Mouse (Mus musculus) urinary bladder, postnatal 25 days (tissue): ENCODE results near the gene Tmem274.
"Not testable (repeated sequence)": the region's sequence is repeated elsewhere in the genome, so short reads cannot be mapped to it uniquely, and the experiment has no call there.

ENCODE experiments used
- DNase-seq: peaks from one replicate; pipeline ENCODE4 v3.0.0; 2022; ENCODE audit warnings: low spot score

Tmem274 gene

DNA sequence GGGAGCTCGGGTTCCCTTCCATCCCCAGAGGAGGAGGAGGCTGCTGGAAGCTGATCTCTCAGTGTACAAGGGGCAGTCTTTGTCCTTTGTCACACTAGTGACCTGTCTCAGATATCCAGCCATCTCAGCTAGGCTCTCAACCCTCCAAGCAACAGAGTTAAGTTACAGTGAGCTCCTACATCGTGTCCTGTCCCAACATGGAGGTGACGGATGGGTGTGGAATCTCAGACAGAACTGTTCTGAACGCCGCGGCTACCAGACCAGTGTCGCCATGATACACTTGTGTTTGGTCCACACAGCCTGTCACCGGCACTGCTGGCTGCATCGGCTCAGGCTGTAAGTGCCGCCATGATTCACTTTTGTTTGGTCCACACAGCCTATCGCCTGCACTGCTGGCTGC lies at the start of gene Tmem274:
Gene Tmem274, plus strand, starts transcription at position 301 of the 400 bp plus-strand sequence.
- no peak for DNase-seq

DNA sequence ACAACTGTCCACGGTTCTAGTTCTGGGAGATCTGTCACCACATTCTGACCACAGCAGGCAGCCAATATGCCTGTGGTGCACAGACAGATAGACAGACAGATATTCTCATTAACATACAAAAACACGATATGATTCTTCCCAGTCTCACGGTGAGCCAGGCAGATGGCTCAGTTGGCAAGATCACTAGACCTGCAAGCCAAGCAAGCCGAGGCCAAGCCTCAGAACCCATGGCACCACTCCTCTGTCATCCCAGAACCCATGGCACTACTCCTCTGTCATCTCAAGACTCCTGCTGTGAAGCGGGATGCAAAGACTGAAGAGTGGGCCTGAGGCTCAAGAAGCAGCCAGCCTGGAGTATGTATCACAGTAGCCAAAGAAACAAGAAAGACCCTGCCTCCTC lies 47.6 kb upstream of the Tmem274 start:
- no peak for DNase-seq

DNA sequence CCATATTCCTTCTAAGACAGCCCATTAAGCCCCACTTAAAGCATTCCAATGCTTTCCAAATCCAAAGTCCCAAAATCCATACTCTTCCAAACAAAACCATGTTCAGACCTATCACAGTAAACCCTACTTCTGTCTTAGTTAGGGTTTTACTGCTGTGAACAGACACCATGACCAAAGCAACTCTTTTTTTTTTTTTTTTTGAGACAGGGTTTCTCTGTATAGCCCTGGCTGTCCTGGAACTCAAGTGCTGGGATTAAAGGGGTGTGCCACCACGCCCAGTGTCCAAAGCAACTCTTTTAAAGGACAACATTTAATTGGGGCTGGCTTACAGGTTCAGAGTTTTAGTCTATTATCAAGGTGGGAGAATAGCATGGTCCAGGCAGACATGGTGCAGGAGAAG lies 45.3 kb upstream of the Tmem274 start:
- DNase-seq = not testable (repeated sequence)

DNA sequence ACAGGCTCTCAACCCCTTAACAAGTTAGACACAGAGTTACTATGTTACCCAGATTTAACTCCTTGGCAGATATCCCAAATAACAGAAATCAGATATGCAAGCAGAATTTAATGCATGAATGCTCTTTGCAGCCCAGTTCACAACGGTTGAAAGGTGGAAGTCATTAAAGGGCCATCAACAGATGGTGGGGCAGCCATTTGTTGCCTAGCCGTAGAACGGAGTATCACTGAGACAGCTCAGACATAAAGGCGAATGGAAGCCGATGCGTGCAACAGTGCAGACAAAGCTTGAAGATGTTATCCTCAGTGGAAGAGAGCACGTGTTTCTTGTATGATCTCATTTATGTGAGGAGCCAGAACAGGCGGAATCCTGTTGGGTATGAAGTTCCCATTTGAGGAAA lies 36.6 kb upstream of the Tmem274 start:
- no peak for DNase-seq

DNA sequence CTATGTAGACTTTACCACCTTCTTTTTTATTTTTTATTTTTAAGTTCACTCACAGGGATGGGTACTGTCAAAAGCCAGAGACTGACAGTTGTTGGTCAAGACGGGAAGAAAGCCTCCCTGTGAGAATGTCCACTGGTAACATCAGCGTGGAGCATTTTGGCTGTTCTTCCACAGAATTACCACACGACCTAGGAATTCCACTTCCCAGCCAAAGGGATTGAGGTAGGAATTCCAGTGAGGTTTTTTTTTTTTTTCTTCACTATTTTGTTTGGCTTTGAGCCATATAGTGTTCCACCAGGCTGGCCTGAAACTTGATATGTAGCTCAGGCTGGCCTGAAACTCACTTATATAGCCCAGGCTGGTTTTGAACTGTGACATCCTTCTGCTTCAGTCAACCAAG lies 34.7 kb upstream of the Tmem274 start:
- DNase-seq = no peak

- DNase-seq = no peak
These were observed 32.7 kb upstream of the Tmem274 start for GRCm38 (mm10) chr4:149444465-149444864.

- peak; percentile 77 for DNase-seq
These were observed 32.0 kb upstream of the Tmem274 start for GRCm38 (mm10) chr4:149444964-149445701.

DNA sequence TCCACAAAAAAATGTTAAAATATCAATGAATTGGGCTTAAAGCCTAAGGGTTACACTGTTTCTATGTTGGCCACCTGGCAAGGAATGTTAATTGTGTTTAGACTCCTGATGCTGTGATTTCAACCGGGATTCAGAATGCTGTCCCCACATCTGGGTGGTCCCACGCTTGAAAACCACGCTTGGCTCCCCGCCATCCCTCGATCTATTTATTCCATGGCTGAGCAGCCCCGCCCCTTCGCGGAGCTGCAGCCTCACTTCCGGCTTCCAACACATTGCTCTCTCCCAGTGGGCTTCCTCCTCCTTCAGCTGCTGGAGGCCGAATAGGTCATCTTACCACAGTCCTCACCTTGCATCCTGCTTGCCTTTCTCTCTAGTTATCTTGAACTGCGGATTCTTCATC lies 31.3 kb upstream of the Tmem274 start:
- peak; percentile 35 for DNase-seq

DNA sequence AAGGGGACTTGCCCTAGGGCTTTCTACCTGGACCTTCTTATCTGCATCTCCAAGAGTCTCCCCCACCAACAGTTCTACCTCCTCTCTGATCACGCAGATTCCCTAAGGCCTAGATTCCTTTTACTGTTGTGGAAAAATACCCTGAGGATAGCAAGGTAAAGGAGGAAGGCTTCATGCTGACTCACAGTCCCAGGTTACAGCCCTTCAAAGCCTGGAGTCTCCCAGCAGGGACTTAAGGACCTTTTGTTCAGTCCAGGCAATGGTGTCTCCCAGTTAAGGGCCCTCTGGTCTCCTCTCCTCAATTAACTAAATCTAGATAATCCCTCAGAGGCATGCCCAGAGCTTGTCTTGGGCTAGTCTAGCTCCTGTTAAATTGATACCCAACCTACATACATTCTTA lies 30.9 kb upstream of the Tmem274 start:
- DNase-seq = no peak

DNA sequence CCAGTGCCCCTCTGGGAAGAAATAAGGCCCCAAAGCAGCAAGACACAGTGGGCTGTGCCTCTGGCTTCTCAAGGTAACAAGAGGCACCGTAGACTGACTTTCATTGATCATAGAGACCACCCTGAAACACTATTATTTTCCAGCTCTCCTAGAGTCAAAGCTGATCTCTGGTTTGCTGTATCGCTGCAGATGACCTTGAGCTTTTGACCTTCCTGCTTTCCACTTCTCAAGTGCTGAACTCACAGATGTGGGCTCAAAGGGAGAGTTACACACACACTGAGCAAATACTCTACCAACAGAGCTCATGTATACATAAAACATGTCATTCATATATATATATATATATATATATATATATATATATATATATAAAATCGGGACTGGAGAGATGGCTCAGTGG lies 26.5 kb upstream of the Tmem274 start:
- DNase-seq = no peak

- DNase-seq = peak; percentile 31
These were observed 23.5 kb upstream of the Tmem274 start for GRCm38 (mm10) chr4:149453656-149454055.

GRCm38 (mm10) chr4:149454263-149454662 lies 22.9 kb upstream of the Tmem274 start:
- DNase-seq = no peak

DNA sequence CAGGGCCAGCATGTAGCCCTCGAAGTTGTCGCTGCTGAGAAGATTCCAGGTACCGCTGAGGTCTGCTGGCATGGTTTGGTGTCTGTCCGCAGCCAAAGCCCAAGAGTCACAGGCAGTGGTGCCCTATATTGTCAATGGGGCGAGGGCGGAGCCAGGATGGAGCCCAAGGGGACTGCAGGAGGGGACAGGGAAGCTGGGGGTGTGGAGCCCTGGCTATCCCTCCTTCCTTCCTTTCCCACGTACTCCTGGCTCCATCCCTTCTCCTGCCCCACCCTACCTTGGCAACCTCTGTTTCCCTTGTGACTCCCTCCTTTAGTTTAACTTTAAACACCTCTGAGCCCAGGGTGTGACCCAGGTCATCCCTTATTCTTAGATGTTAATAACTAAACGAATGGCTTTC lies 22.3 kb upstream of the Tmem274 start, which contains the start of gene Rbp7:
Gene Rbp7, minus strand, starts transcription at position 100 of the 400 bp plus-strand sequence.
- DNase-seq = no peak

GRCm38 (mm10) chr4:149457163-149457562 lies 20.0 kb upstream of the Tmem274 start:
- DNase-seq = not testable (repeated sequence)

DNA sequence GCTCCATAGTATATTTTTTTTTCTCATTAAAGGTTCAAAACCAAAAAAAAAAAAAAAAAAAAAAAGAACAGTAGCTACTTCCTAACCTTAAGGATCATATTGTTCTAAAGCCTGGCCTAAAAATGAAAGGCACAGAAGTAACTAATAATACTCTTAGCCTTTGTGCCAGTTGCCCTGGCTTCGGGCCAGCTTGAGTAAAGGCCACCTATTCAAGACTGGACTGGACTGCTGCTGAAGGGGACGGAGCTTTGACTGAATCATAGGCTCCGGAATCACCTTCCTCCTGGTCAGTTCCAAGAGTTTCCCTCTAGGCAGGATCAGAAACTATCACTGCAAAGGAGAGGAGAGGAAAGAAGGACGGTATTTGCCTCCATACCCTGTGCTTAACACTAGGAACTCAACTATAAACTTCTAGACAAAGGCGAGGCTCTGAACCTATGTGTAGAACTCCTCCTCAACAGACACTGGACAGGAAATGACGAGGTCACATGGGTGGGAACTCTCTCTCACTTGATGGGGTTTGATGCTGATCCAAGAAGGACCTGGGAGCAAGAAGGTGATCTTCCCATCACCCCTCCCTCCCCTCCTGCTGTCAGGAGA lies 19.2 kb upstream of the Tmem274 start:
- DNase-seq = peak; percentile 31

DNA sequence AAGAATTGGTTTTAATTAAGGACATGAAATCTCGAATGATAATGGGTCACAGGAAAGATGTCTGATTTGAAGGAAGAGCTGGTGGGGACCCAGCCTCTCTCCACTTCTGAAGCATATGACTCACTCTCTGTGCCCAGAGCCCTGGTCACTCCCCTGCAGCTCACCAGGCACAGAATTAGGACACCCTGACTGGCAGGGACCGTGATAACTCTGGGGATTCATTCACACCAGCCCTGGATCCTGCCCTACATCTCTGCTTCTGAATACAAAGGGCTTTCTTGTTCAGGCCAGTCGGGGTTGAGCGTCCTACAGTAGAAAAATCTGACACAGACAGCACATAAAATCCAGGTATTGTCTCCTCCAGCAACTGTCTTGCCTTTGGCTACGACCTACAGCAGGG lies 18.7 kb upstream of the Tmem274 start:
- DNase-seq = no peak

- no peak for DNase-seq
These were observed 17.8 kb upstream of the Tmem274 start for GRCm38 (mm10) chr4:149459425-149459824.

DNA sequence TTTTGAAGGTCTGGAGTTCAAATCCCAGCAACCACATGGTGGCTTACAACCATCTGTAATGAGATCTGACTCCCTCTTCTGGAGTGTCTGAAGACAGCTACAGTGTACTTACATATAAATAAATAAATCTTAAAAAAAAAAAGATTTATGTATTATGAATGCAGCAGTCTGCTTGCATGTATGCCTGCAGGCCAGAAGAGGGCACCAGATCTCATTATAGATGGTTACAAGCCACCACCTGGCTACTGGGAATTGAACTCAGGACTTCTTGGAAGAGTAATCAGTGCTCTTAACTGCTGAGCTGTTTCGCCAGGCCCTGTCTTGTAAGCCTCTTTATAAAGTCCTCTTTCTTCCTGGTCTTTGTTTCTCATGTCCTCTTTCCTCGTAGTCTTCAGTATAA lies 16.7 kb upstream of the Tmem274 start:
- DNase-seq = not testable (repeated sequence)

GRCm38 (mm10) chr4:149461579-149462304 lies 15.4 kb upstream of the Tmem274 start:
- no peak for DNase-seq

DNA sequence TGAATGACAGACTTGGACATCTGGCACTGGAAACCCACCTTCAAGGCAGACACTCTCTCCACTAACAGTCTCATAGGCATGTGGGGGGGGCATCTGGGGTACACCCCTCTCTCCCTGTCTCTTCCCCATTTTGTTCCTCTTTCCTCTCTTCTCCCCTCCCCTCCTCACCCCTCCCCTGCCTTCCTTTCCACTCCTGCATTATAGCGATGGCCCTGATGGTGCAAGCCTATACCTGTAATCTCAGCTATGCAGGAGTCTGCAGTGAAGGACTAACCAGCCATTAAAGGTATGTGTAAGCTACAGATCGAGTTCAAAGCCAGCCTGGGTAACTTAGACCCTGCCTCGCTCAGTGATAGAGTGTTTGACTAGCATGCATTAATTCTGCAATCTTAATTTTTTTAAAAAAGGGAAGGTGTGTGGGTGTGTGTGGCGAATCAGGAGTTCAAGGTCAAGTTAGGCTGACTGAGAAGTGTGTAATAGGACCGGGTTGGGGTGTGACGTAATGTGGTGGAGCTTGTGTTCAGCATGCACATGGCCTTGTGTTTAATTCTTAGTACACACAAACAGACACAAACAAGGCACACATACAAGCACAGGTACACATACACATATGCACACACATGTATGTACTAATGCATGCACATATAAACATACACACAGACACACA lies 14.7 kb upstream of the Tmem274 start:
- no peak for DNase-seq

DNA sequence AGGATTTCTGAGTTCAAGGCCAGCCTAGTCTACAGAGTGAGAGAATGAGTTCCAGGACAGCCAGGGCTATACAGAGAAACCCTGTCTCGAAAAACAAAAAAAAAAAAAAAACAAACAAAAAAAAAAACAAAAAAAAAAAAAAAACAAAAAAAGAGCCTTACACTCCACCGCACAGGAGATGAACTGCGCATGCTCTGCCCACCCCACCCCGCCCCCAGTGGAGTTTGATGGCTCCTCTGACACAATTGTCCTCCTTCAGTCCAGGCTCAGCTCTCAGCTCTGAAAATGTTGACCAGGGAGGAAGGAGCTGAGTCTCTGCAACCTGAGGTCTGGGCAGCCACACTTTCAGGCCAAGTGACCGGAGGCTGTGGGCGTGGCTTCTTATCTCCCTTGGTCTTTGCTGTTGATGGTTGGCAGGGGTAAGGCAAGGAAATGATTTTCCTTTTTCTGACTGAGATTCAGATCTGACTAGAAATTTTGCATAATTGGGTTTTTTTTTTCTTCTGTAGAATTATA lies 13.7 kb upstream of the Tmem274 start:
- DNase-seq = no peak

DNA sequence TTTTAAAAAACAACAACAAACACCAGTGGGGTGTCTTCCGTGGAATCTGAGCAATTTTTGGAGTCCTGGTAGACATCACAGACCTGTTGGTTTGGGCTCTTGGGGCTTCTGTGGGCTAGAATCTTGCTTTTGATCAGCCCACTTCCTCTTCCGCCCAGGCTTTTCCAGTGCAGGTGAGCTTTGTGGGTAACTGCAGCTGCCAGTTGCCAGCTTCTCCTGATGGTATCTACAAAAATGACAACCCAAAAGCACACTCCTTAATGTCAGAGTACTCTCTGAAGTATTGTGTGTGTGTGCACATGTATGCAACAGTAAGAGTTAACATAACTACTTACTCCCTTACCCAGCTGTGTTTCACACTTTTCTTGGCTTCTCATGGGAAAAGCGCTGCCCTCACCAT lies 7.6 kb upstream of the Tmem274 start:
- no peak for DNase-seq
